Mouse (Mus musculus) lung, postnatal 0 days (tissue): ENCODE data around the gene Olfr324. TPM values are rescaled to one million over a fixed set of nuclear protein-coding genes. Genes with fewer than 3 reads are reported as not detected.

Experiments
- ATAC-seq: fragments of 200-750 bp; cut with Nextera tagmentation; 2 replicates; pipeline ENCODE4 v1.8.0; 2017; ENCODE audit warnings: moderate library complexity
- DNase-seq: peaks from one replicate; pipeline ENCODE4 v3.0.0-alpha.2; 2016; ENCODE audit warnings: low spot score
- H3K27ac ChIP-seq: fragments of 300-500 bp; sonication (generic); 2 replicates; pipeline ENCODE4 v1.5.1; 2014; ENCODE audit warnings: antibody characterized with exemption, mild to moderate bottlenecking, low read length, mixed read lengths
- H3K27me3 ChIP-seq: fragments of 300-500 bp; sonication (generic); replicated peaks from 2 replicates; pipeline ENCODE4 v1.6.1; 2014; ENCODE audit warnings: low read length, mixed read lengths; ENCODE audit not compliant: insufficient read depth
- H3K36me3 ChIP-seq: fragments of 300-500 bp; sonication (generic); 2 replicates; pipeline ENCODE4 v1.6.1; 2014; ENCODE audit warnings: low read length, mixed read lengths; ENCODE audit not compliant: insufficient read depth
- H3K4me1 ChIP-seq: fragments of 300-500 bp; sonication (generic); 2 replicates; pipeline ENCODE4 v1.6.1; 2014; ENCODE audit warnings: antibody characterized with exemption, low read depth, low read length, mixed read lengths; ENCODE audit not compliant: insufficient read depth
- H3K4me2 ChIP-seq: fragments of 300-500 bp; sonication (generic); replicated peaks from 2 replicates; pipeline ENCODE4 v1.6.1; 2014; ENCODE audit warnings: low read depth, mild to moderate bottlenecking, low read length, moderate library complexity, mixed read lengths
- H3K4me3 ChIP-seq: fragments of 300-500 bp; sonication (generic); 2 replicates; pipeline ENCODE4 v1.5.1; 2014; ENCODE audit warnings: low read depth, low read length
- H3K9ac ChIP-seq: fragments of 300-500 bp; sonication (generic); replicated peaks from 2 replicates; pipeline ENCODE4 v1.6.1; 2014; ENCODE audit warnings: low read depth, mild to moderate bottlenecking
- H3K9me3 ChIP-seq: fragments of 300-500 bp; sonication (generic); 2 replicates; pipeline ENCODE4 v1.6.1; 2016; ENCODE audit warnings: low read length, mixed read lengths
- CTCF ChIP-seq: IDR thresholded peaks from 2 replicates; pipeline ENCODE4 v1.5.1; 2016; ENCODE audit warnings: antibody characterized with exemption, mild to moderate bottlenecking
- EP300 ChIP-seq: IDR thresholded peaks from 2 replicates; pipeline ENCODE4 v1.6.1; 2016; ENCODE audit warnings: antibody characterized with exemption, mild to moderate bottlenecking, control low read depth
- WGBS: fragments of 180-500 bp; shearing (Covaris S2); extraction: QIAGEN DNeasy Blood & Tissue Kit; methylation state at CpG from one replicate; pipeline ENCODE4 v1.1.7; 2014; 5-methylcytosine and 5-hydroxymethylcytosine counted together
- polyA plus RNA-seq: library from polyadenylated mRNA; unstranded; fragments of >200 nt; fragmentation: Nextera tagmentation; extraction: Ambion mirVana; gene quantifications from 2 replicates; pipeline ENCODE4 v1.2.1, GENCODE M21; 2015

The Olfr324 gene
- polyA plus RNA-seq, 1 experiment from 2014 or later: not detected

GRCm38 (mm10) chr11:58618369-58618768 is 23.5 kb downstream of the Olfr324 start:
- 55% methylated on average over 3 of the region's 3 CpGs for WGBS
- H3K4me3 ChIP-seq: no peak overlapping the region
- ATAC-seq (no peak), DNase-seq (no peak)
- no peak overlapping the region for H3K27ac ChIP-seq
- no peaks in the 10 kb centered on the region for H3K36me3 ChIP-seq
- no peaks in the 10 kb centered on the region for H3K4me1 ChIP-seq
- TF ChIP-seq EP300: no peak
- no peak for TF ChIP-seq CTCF
- H3K4me2 ChIP-seq: no peak overlapping the region
- H3K9me3 ChIP-seq: no peaks in the 10 kb centered on the region
- H3K27me3 ChIP-seq: no peaks in the 10 kb centered on the region
- H3K9ac ChIP-seq: no peak overlapping the region

- Histone ChIP-seq H3K4me3 (no peak overlapping the region), H3K4me2 (no peak overlapping the region), H3K4me1 (no peaks in the 10 kb centered on the region), H3K9ac (no peak overlapping the region), H3K27me3 (no peaks in the 10 kb centered on the region), H3K27ac (no peak overlapping the region), H3K9me3 (no peaks in the 10 kb centered on the region), H3K36me3 (no peaks in the 10 kb centered on the region)
- TF ChIP-seq EP300: no peak
- TF ChIP-seq CTCF: no peak
- WGBS: 54% methylated on average over 6 of the region's 6 CpGs
- DNase-seq (no peak), ATAC-seq (no peak)
Measured at GRCm38 (mm10) chr11:58618793-58619192, 23.9 kb downstream of the Olfr324 start.

GRCm38 (mm10) chr11:58626146-58626545 is 31.2 kb downstream of the Olfr324 start:
- Histone ChIP-seq H3K4me1 (no peaks in the 10 kb centered on the region), H3K27me3 (no peaks in the 10 kb centered on the region), H3K9me3 (no peaks in the 10 kb centered on the region), H3K4me3 (no peak overlapping the region), H3K9ac (no peak overlapping the region), H3K36me3 (no peaks in the 10 kb centered on the region), H3K4me2 (no peak overlapping the region), H3K27ac (no peak overlapping the region)
- no peak for TF ChIP-seq CTCF
- TF ChIP-seq EP300: no peak
- WGBS: 43% methylated on average over 4 of the region's 4 CpGs
- ATAC-seq (no peak), DNase-seq (no peak)

GRCm38 (mm10) chr11:58630401-58630800 is 35.5 kb downstream of the Olfr324 start, which contains the start of gene Olfr323:
Gene Olfr323, minus strand, starts transcription at chr11:58630501.
- WGBS: 69% methylated on average over 5 of the region's 5 CpGs
- no peak within 1 kb of the TSS for H3K9ac ChIP-seq
- no peaks in the 10 kb centered on the region for H3K36me3 ChIP-seq
- ATAC-seq (no peak), DNase-seq (no peak)
- no peak within 1 kb of the TSS for H3K4me3 ChIP-seq
- H3K27me3 ChIP-seq: no peaks in the 10 kb centered on the region
- no peaks in the 10 kb centered on the region for H3K4me1 ChIP-seq
- H3K27ac ChIP-seq: no peak within 1 kb of the TSS
- TF ChIP-seq CTCF (no peak), EP300 (no peak)
- no peak within 1 kb of the TSS for H3K4me2 ChIP-seq
- H3K9me3 ChIP-seq: no peaks in the 10 kb centered on the region

- H3K36me3 ChIP-seq: no peaks in the 10 kb centered on the region
- ATAC-seq (no peak), DNase-seq (no peak)
- 58% methylated on average over 4 of the region's 4 CpGs for WGBS
- H3K9ac ChIP-seq: no peak overlapping the region
- no peak overlapping the region for H3K27ac ChIP-seq
- no peaks in the 10 kb centered on the region for H3K4me1 ChIP-seq
- no peaks in the 10 kb centered on the region for H3K9me3 ChIP-seq
- H3K4me3 ChIP-seq: no peak overlapping the region
- no peak overlapping the region for H3K4me2 ChIP-seq
- H3K27me3 ChIP-seq: no peaks in the 10 kb centered on the region
- no peak for TF ChIP-seq EP300
- no peak for TF ChIP-seq CTCF
Measured at GRCm38 (mm10) chr11:58634878-58635277, 40.0 kb downstream of the Olfr324 start.

GRCm38 (mm10) chr11:58636376-58636977 is 41.6 kb downstream of the Olfr324 start:
- Histone ChIP-seq H3K27ac (no peak overlapping the region), H3K36me3 (no peaks in the 10 kb centered on the region), H3K9ac (no peak overlapping the region), H3K4me3 (no peak overlapping the region), H3K27me3 (peaks cover 7% of the 10 kb centered on the region; the same call in 1 of the 2 replicates), H3K4me2 (no peak overlapping the region), H3K9me3 (no peaks in the 10 kb centered on the region), H3K4me1 (0 out of 2 replicates have a peak, but pooled peaks cover 4% of the 10 kb centered on the region)
- no peak for ATAC-seq
- TF ChIP-seq EP300: no peak
- peak; percentile 85 for TF ChIP-seq CTCF
- 4% methylated on average over 4 of the region's 4 CpGs for WGBS
- DNase-seq: peak; percentile 66
